Mouse (Mus musculus): ENCODE data around the gene Rai1.

The Rai1 gene

GRCm38 (mm10) chr11:60104810-60105592 lies at the start of gene Rai1:
Rai1 (plus strand) TSS chr11:60105013.
- DNase-seq (ENCODE audit: low spot score), result peak; percentile 65

- DNase-seq (ENCODE audit: low spot score), result no peak
Measured at GRCm38 (mm10) chr11:60056520-60056919, 48.3 kb upstream of the Rai1 start.

GRCm38 (mm10) chr11:60057987-60058386 lies 46.8 kb upstream of the Rai1 start:
- DNase-seq (ENCODE audit: low spot score), result no peak

- no peak for DNase-seq (ENCODE audit: low spot score)
Measured at GRCm38 (mm10) chr11:60058441-60058840, 46.4 kb upstream of the Rai1 start.

GRCm38 (mm10) chr11:60060026-60060425 lies 44.8 kb upstream of the Rai1 start:
- no peak for DNase-seq (ENCODE audit: low spot score)

GRCm38 (mm10) chr11:60061504-60062006 lies 43.3 kb upstream of the Rai1 start:
- DNase-seq (ENCODE audit: low spot score), result no peak

- no peak for DNase-seq (ENCODE audit: low spot score)
Measured at GRCm38 (mm10) chr11:60065267-60065666, 39.5 kb upstream of the Rai1 start.

GRCm38 (mm10) chr11:60067646-60068045 lies 37.2 kb upstream of the Rai1 start:
- DNase-seq (ENCODE audit: low spot score), result no peak

GRCm38 (mm10) chr11:60068631-60069030 lies 36.2 kb upstream of the Rai1 start:
- DNase-seq (ENCODE audit: low spot score), result no peak

- no peak for DNase-seq (ENCODE audit: low spot score)
Measured at GRCm38 (mm10) chr11:60070599-60070998, 34.2 kb upstream of the Rai1 start.

- no peak for DNase-seq (ENCODE audit: low spot score)
Measured at GRCm38 (mm10) chr11:60071221-60071620, 33.6 kb upstream of the Rai1 start.

- no peak for DNase-seq (ENCODE audit: low spot score)
Measured at GRCm38 (mm10) chr11:60073121-60073520, 31.7 kb upstream of the Rai1 start.

- DNase-seq (ENCODE audit: low spot score), result no peak
Measured at GRCm38 (mm10) chr11:60073936-60074502, 30.8 kb upstream of the Rai1 start.

GRCm38 (mm10) chr11:60076183-60076582 lies 28.6 kb upstream of the Rai1 start:
- no peak for DNase-seq (ENCODE audit: low spot score)

GRCm38 (mm10) chr11:60076790-60077189 lies 28.0 kb upstream of the Rai1 start:
- no peak for DNase-seq (ENCODE audit: low spot score)

GRCm38 (mm10) chr11:60084589-60084988 lies 20.2 kb upstream of the Rai1 start:
- no peak for DNase-seq (ENCODE audit: low spot score)

GRCm38 (mm10) chr11:60086676-60087075 lies 18.1 kb upstream of the Rai1 start:
- DNase-seq (ENCODE audit: low spot score), result no peak

- no peak for DNase-seq (ENCODE audit: low spot score)
Measured at GRCm38 (mm10) chr11:60088947-60089346, 15.9 kb upstream of the Rai1 start.

- no peak for DNase-seq (ENCODE audit: low spot score)
Measured at GRCm38 (mm10) chr11:60090696-60091421, 14.0 kb upstream of the Rai1 start.

- no peak for DNase-seq (ENCODE audit: low spot score)
Measured at GRCm38 (mm10) chr11:60091422-60091761, 13.4 kb upstream of the Rai1 start.

- no peak for DNase-seq (ENCODE audit: low spot score)
Measured at GRCm38 (mm10) chr11:60093227-60093626, 11.6 kb upstream of the Rai1 start.

- DNase-seq (ENCODE audit: low spot score), result no peak
Measured at GRCm38 (mm10) chr11:60093984-60094587, 10.7 kb upstream of the Rai1 start.
